Mouse (Mus musculus): ENCODE measurements around the gene Lars2. TPM values are rescaled to one million over a fixed set of nuclear protein-coding genes. Genes with fewer than 3 reads are reported as not detected.
A peak's percentile ranks its signal among the peaks of the same experiment; 100 is the strongest.

Gene Lars2
- polyA plus RNA-seq, 1 experiment from 2014 or later = 1,018 TPM

GRCm38 (mm10) chr9:123500480-123500879, 133.8 kb downstream of the Lars2 start:
- ATAC-seq (ENCODE audit: insufficient number of reproducible peaks, low FRiP score, low TSS enrichment, low read depth) = no peak
- peaks cover 8% of the 10 kb centered on the region; the same call in 1 of the 2 replicates for H3K36me3 ChIP-seq (ENCODE audit: control insufficient read depth, insufficient read depth, low read length)

GRCm38 (mm10) chr9:123503171-123503834, 136.6 kb downstream of the Lars2 start:
- no peaks in the 10 kb centered on the region for H3K9me3 ChIP-seq (ENCODE audit: control insufficient read depth, low read length)
- H3K27ac ChIP-seq (replicated peaks; ENCODE audit: low read depth, low read length) = no peak overlapping the region
- H3K27me3 ChIP-seq (ENCODE audit: control insufficient read depth, insufficient read depth, low read length) = no peaks in the 10 kb centered on the region
- H3K36me3 ChIP-seq (ENCODE audit: control insufficient read depth, insufficient read depth, low read length) = peaks cover 10% of the 10 kb centered on the region; the same call in 1 of the 2 replicates
- 86% methylated on average over 5 of the region's 5 CpGs for WGBS
- no peak overlapping the region for H3K4me3 ChIP-seq (ENCODE audit: low read depth, low read length)
- no peak for ATAC-seq (ENCODE audit: insufficient number of reproducible peaks, low FRiP score, low TSS enrichment, low read depth)
- H3K9ac ChIP-seq (ENCODE audit: low read length) = no peak overlapping the region
- no peak overlapping the region for H3K4me2 ChIP-seq (ENCODE audit: low read depth, severe bottlenecking)
- H3K4me1 ChIP-seq (ENCODE audit: control insufficient read depth, insufficient read depth, low read length) = 0 out of 2 replicates have a peak, but pooled peaks cover 2% of the 10 kb centered on the region
- no peak for DNase-seq (ENCODE audit: low spot score)

More at GRCm38 (mm10) chr9:123500480-123500879, 133.8 kb downstream of the Lars2 start:
- H3K27me3 ChIP-seq (ENCODE audit: control insufficient read depth, insufficient read depth, low read length) = no peaks in the 10 kb centered on the region
- peaks cover 5% of the 10 kb centered on the region for H3K4me1 ChIP-seq (ENCODE audit: control insufficient read depth, insufficient read depth, low read length)
- no peak overlapping the region for H3K27ac ChIP-seq (replicated peaks; ENCODE audit: low read depth, low read length)
- no peaks in the 10 kb centered on the region for H3K9me3 ChIP-seq (ENCODE audit: control insufficient read depth, low read length)
- H3K4me3 ChIP-seq (ENCODE audit: low read depth, low read length) = no peak overlapping the region
- no peak overlapping the region for H3K9ac ChIP-seq (ENCODE audit: low read length)
- no peak overlapping the region for H3K4me2 ChIP-seq (ENCODE audit: low read depth, severe bottlenecking)
- WGBS = 85% methylated on average over 4 of the region's 4 CpGs
- no peak for DNase-seq (ENCODE audit: low spot score)

GRCm38 (mm10) chr9:123504325-123504724, 137.6 kb downstream of the Lars2 start:
- 11% methylated on average over 2 of the region's 2 CpGs for WGBS

GRCm38 (mm10) chr9:123505598-123505997, 138.9 kb downstream of the Lars2 start:
- H3K9me3 ChIP-seq (ENCODE audit: control insufficient read depth, low read length) = no peaks in the 10 kb centered on the region
- H3K4me1 ChIP-seq (ENCODE audit: control insufficient read depth, insufficient read depth, low read length) = 0 out of 2 replicates have a peak, but pooled peaks cover 2% of the 10 kb centered on the region
- DNase-seq (ENCODE audit: low spot score) (no peak), ATAC-seq (ENCODE audit: insufficient number of reproducible peaks, low FRiP score, low TSS enrichment, low read depth) (no peak)
- H3K4me2 ChIP-seq (ENCODE audit: low read depth, severe bottlenecking) = no peak overlapping the region
- no peak overlapping the region for H3K27ac ChIP-seq (replicated peaks; ENCODE audit: low read depth, low read length)
- H3K9ac ChIP-seq (ENCODE audit: low read length) = no peak overlapping the region
- H3K4me3 ChIP-seq (ENCODE audit: low read depth, low read length) = no peak overlapping the region
- H3K36me3 ChIP-seq (ENCODE audit: control insufficient read depth, insufficient read depth, low read length) = peaks cover 6% of the 10 kb centered on the region; the same call in 1 of the 2 replicates
- H3K27me3 ChIP-seq (ENCODE audit: control insufficient read depth, insufficient read depth, low read length) = no peaks in the 10 kb centered on the region
- 57% methylated on average over 1 of the region's 1 CpGs for WGBS

More at GRCm38 (mm10) chr9:123504325-123504724, 137.6 kb downstream of the Lars2 start:
- Histone ChIP-seq H3K4me1 (ENCODE audit: control insufficient read depth, insufficient read depth, low read length) (0 out of 2 replicates have a peak, but pooled peaks cover 2% of the 10 kb centered on the region), H3K4me3 (ENCODE audit: low read depth, low read length) (no peak overlapping the region), H3K9ac (ENCODE audit: low read length) (no peak overlapping the region), H3K36me3 (ENCODE audit: control insufficient read depth, insufficient read depth, low read length) (peaks cover 10% of the 10 kb centered on the region; the same call in 1 of the 2 replicates), H3K4me2 (ENCODE audit: low read depth, severe bottlenecking) (no peak overlapping the region), H3K27me3 (ENCODE audit: control insufficient read depth, insufficient read depth, low read length) (no peaks in the 10 kb centered on the region), H3K9me3 (ENCODE audit: control insufficient read depth, low read length) (no peaks in the 10 kb centered on the region), H3K27ac (replicated peaks; ENCODE audit: low read depth, low read length) (no peak overlapping the region)
- DNase-seq (ENCODE audit: low spot score) = peak; percentile 63
- ATAC-seq (ENCODE audit: insufficient number of reproducible peaks, low FRiP score, low TSS enrichment, low read depth) = peak; percentile 57; the same call in 1 of the 2 replicates

GRCm38 (mm10) chr9:123506270-123507146, 139.8 kb downstream of the Lars2 start:
- Histone ChIP-seq H3K9me3 (ENCODE audit: control insufficient read depth, low read length) (no peaks in the 10 kb centered on the region), H3K27me3 (ENCODE audit: control insufficient read depth, insufficient read depth, low read length) (no peaks in the 10 kb centered on the region), H3K27ac (replicated peaks; ENCODE audit: low read depth, low read length) (no peak overlapping the region), H3K4me1 (ENCODE audit: control insufficient read depth, insufficient read depth, low read length) (0 out of 2 replicates have a peak, but pooled peaks cover 2% of the 10 kb centered on the region), H3K36me3 (ENCODE audit: control insufficient read depth, insufficient read depth, low read length) (peaks cover 9% of the 10 kb centered on the region), H3K4me2 (ENCODE audit: low read depth, severe bottlenecking) (no peak overlapping the region), H3K9ac (ENCODE audit: low read length) (no peak overlapping the region), H3K4me3 (ENCODE audit: low read depth, low read length) (no peak overlapping the region)
- no peak for DNase-seq (ENCODE audit: low spot score)
- ATAC-seq (ENCODE audit: insufficient number of reproducible peaks, low FRiP score, low TSS enrichment, low read depth) = no peak
- WGBS = 75% methylated on average over 4 of the region's 4 CpGs

GRCm38 (mm10) chr9:123507380-123507779, 140.7 kb downstream of the Lars2 start:
- H3K9me3 ChIP-seq (ENCODE audit: control insufficient read depth, low read length) = no peaks in the 10 kb centered on the region
- H3K27ac ChIP-seq (replicated peaks; ENCODE audit: low read depth, low read length) = no peak overlapping the region
- DNase-seq (ENCODE audit: low spot score) = no peak
- no peak overlapping the region for H3K9ac ChIP-seq (ENCODE audit: low read length)
- H3K4me1 ChIP-seq (ENCODE audit: control insufficient read depth, insufficient read depth, low read length) = 0 out of 2 replicates have a peak, but pooled peaks cover 2% of the 10 kb centered on the region
- no peak for ATAC-seq (ENCODE audit: insufficient number of reproducible peaks, low FRiP score, low TSS enrichment, low read depth)
- H3K4me3 ChIP-seq (ENCODE audit: low read depth, low read length) = no peak overlapping the region
- no peaks in the 10 kb centered on the region for H3K27me3 ChIP-seq (ENCODE audit: control insufficient read depth, insufficient read depth, low read length)
- whole genome bisulfite sequencing = 89% methylated on average over 2 of the region's 2 CpGs
- H3K36me3 ChIP-seq (ENCODE audit: control insufficient read depth, insufficient read depth, low read length) = peaks cover 9% of the 10 kb centered on the region
- no peak overlapping the region for H3K4me2 ChIP-seq (ENCODE audit: low read depth, severe bottlenecking)

- Histone ChIP-seq H3K4me3 (ENCODE audit: low read depth, low read length) (no peak overlapping the region), H3K27me3 (ENCODE audit: control insufficient read depth, insufficient read depth, low read length) (no peaks in the 10 kb centered on the region), H3K4me1 (ENCODE audit: control insufficient read depth, insufficient read depth, low read length) (0 out of 2 replicates have a peak, but pooled peaks cover 2% of the 10 kb centered on the region), H3K4me2 (ENCODE audit: low read depth, severe bottlenecking) (no peak overlapping the region), H3K9me3 (ENCODE audit: control insufficient read depth, low read length) (no peaks in the 10 kb centered on the region), H3K36me3 (ENCODE audit: control insufficient read depth, insufficient read depth, low read length) (peaks cover 11% of the 10 kb centered on the region), H3K27ac (replicated peaks; ENCODE audit: low read depth, low read length) (no peak overlapping the region), H3K9ac (ENCODE audit: low read length) (no peak overlapping the region)
- no peak for ATAC-seq (ENCODE audit: insufficient number of reproducible peaks, low FRiP score, low TSS enrichment, low read depth)
- no peak for DNase-seq (ENCODE audit: low spot score)
- 89% methylated on average over 2 of the region's 2 CpGs for WGBS
These were observed 142.3 kb downstream of the Lars2 start for GRCm38 (mm10) chr9:123508986-123509385.

All from limb, embryonic 11.5 days (tissue).